Mouse (Mus musculus) hematopoietic stem cell, adult 5-6 weeks (primary cell): ENCODE measurements around the gene Rps6kb2. TPM values are rescaled to one million over a fixed set of nuclear protein-coding genes. Genes with fewer than 3 reads are reported as not detected.

Experiments
- ATAC-seq, 2 experiments: fragments of 125-278 bp in 1 of 2; replicated peaks in 1 of 2; 2 replicates each; pipeline ENCODE4 v1.8.0; 2016 to 2017; ENCODE audit warnings: inconsistent platforms in 2 of 2, mild to moderate bottlenecking in 2 of 2, moderate number of reproducible peaks in 2 of 2, low read depth in 1 of 2, moderate TSS enrichment in 1 of 2; ENCODE audit not compliant: low FRiP score in 2 of 2, poor library complexity in 2 of 2, severe bottlenecking in 2 of 2, insufficient read depth in 1 of 2, low TSS enrichment in 1 of 2
- total RNA-seq: library from RNA; stranded (forward); fragments of 172-1452, 232-1000 nt; gene quantifications from 2 replicates; pipeline ENCODE4 v1.2.3, GENCODE M21; 2017

Rps6kb2 gene
- total RNA-seq, 1 experiment from 2014 or later: 16.2 TPM

DNA sequence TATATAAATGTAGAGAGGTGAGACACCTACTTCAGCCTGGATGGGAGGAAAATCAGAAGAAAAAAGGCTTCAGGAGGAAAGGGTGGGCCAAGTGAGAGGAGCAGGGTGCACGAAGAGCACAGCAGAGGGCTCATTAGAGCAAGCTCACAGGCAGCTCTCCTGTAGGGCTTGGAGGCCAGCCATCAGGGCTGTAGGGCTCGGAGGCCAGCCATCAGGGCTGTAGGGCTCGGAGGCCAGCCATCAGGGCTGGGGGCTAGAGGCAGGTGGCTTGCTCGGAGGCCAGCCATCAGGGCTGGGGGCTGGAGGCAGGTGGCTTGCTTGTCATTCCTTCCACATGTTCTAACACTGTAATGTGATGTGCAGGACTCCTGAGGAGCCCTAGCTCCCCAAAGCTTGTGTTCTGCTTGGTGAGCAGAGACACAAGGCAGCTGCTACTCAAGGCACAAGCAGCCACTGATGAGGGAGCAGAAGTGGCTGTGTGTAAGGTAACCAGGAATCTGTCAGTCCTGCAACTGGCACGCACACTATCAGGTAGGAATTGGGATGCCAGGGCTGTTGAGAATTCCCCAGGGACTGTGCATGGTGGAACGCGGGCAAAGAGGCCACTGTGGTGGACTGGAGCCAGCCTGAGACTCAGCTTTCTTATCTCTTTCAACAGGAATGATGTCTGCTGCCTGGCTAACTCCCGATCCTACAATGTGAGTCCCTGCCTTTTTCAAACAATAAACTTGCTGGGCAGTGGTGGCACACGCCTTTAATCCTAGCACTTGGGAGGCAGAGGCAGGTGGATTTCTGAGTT lies 3.7 kb upstream of the Rps6kb2 start:
- no peak for ATAC-seq

- ATAC-seq: no peak
These were observed 1.6 kb upstream of the Rps6kb2 start for GRCm38 (mm10) chr19:4164721-4165120.

GRCm38 (mm10) chr19:4164100-4164499 lies 946 bp upstream of the Rps6kb2 start:
- ATAC-seq: no peak

GRCm38 (mm10) chr19:4163543-4163887 lies 361 bp upstream of the Rps6kb2 start:
- ATAC-seq: no peak

- no peak for ATAC-seq
These were observed 4.1 kb downstream of the Rps6kb2 start for GRCm38 (mm10) chr19:4159049-4159448.

DNA sequence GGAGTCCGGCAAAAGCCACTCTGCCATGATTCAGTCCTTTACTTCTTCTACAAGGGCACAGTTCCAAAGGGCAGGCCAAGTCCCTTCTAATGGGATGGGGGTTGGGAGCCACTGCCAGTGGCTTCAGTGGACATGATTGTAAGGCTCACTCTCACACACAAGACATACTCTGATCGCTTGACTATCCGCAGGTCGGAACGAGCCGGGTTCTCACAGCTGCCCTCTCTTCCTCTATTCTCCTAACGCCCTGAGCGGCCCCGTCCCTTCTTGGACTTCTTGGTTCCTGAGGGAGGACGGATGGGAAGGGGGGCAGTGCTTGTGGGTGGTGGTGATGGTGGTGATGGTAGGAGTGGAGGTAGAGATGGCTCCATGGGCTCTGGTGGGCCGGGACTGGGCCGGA lies 6.4 kb downstream of the Rps6kb2 start:
- no peak for ATAC-seq

GRCm38 (mm10) chr19:4156073-4156579 lies 7.0 kb downstream of the Rps6kb2 start:
- no peak for ATAC-seq

- no peak for ATAC-seq
These were observed 7.7 kb downstream of the Rps6kb2 start for GRCm38 (mm10) chr19:4155223-4156072.

- ATAC-seq: peak; percentile 65 to 66
These were observed 8.5 kb downstream of the Rps6kb2 start for GRCm38 (mm10) chr19:4154437-4155222.

GRCm38 (mm10) chr19:4153232-4153654 lies 9.9 kb downstream of the Rps6kb2 start, which contains the start of gene Ptprcap:
TSS of gene Ptprcap (plus strand) at chr19:4153604.
- ATAC-seq: no peak

- no peak for ATAC-seq
These were observed 10.5 kb downstream of the Rps6kb2 start for GRCm38 (mm10) chr19:4152445-4153231.

- ATAC-seq: no peak
These were observed 11.3 kb downstream of the Rps6kb2 start for GRCm38 (mm10) chr19:4151898-4152297.

GRCm38 (mm10) chr19:4151488-4151860 lies 11.7 kb downstream of the Rps6kb2 start:
- ATAC-seq: no peak

- no peak for ATAC-seq
These were observed 12.3 kb downstream of the Rps6kb2 start for GRCm38 (mm10) chr19:4150567-4151487.

DNA sequence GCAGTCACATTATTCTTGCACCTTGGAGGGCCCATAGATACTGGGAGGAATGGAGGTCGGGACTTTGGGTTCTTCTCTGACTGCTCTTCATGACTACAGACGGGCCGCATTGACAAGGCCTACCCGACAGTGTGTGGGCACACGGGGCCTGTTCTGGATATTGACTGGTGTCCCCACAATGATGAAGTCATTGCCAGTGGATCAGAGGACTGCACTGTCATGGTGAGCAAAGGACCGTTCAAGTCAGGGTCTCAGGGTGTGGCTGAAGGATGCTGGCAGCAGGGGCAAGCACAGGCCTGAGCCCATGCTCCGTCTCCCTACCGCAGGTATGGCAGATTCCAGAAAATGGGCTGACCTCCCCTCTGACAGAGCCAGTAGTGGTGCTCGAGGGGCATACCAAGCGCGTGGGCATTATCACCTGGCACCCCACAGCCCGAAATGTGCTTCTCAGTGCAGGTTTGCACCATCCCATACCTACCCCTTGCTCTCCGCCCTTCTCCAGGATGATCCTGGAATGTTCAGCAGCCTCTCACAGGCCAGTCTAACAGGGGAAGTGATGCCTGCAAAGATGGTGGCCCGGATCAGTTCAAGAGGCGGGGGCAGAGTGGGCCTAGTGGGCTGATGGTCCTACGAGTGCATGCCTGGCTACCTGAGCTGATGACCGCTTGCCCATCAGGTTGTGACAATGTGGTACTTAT lies 13.2 kb downstream of the Rps6kb2 start:
- no peak for ATAC-seq
